Mouse (Mus musculus): Measurements from ENCODE around the gene Fcrl5. TPM values are rescaled to one million over a fixed set of nuclear protein-coding genes. Genes with fewer than 3 reads are reported as not detected.
"Not testable (repeated sequence)": the region's sequence is repeated elsewhere in the genome, so short reads cannot be mapped to it uniquely, and the experiment has no call there.

The Fcrl5 gene
- total RNA-seq, 2 experiments from 2014 or later = not detected

- H3K4me3 ChIP-seq = no peak overlapping the region
- no peak for DNase-seq
- intact Hi-C loops (cut with DNase I) = no loop called here
- no peak for TF ChIP-seq CTCF (IDR thresholded peaks at IDR 0.05)
- H3K27ac ChIP-seq = no peak overlapping the region
Measured at GRCm38 (mm10) chr3:87467011-87467410, 31.4 kb downstream of the Fcrl5 start.

DNA sequence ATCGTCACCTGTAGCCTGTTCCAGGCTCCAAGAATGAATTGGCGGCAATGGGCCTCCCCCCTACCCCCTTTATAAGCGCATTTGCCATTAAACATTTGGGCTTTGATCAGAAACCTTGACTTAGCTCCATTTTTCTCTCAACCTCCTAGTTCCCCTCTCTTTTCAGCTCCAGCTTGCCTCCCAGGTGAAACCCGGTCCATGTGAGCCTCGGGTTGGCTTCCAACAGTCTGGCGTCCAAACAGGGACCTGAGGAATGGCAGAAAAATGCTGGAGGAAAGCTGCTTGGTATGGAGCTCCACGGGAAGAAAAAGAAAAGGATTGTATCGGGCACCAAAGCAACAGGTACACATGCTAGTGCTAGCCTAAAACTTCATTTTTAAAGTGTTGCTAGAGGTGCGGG is 31.8 kb downstream of the Fcrl5 start:
- TF ChIP-seq CTCF (IDR thresholded peaks at IDR 0.05) = no peak
- DNase-seq = no peak
- H3K27ac ChIP-seq = no peak overlapping the region
- H3K4me3 ChIP-seq = no peak overlapping the region
- intact Hi-C loops (cut with DNase I) = no loop called here

DNA sequence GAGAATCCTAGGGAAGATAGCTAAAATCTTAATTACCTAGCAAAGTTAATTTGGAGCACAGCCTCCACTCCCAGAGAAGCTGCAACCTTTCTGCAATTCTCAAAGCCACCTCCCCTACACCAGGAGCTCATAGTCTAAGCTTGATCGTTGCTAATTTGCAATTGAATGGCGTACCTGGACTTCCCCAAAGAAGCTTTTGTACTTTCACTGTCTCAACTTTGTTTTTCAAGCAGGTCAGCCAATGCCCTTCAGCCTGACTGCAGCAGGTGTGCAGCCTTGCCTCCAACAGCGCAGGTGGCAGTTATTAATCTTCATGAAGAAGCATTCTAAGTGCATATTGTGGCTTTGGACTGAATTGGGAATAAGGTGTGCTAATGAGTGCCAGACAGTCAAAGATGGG is 42.4 kb downstream of the Fcrl5 start:
- DNase-seq; intact Hi-C loops (cut with DNase I); H3K27ac ChIP-seq; H3K4me3 ChIP-seq: not testable (repeated sequence)

DNA sequence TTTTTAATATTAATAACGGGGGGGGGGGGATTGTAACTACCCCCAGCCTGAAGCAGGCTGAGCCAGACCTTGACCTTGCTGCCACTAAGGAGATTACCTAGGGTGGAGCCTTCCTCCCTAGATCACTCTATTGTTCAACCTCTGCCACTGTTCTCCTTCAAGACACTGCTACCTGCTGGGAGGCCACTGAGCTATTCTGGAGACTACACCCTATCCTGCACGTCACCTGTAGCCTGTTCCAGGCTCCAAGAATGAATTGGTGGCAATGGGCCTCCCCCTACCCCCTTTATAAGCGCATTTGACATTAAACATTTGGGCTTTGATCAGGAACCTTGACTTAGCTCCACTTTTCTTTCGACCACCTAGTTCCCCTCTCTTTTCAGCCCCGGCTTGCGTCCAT is 43.0 kb downstream of the Fcrl5 start:
- intact Hi-C loops (cut with DNase I); H3K4me3 ChIP-seq; H3K27ac ChIP-seq; DNase-seq: not testable (repeated sequence)

- H3K27ac ChIP-seq; DNase-seq; H3K4me3 ChIP-seq; intact Hi-C loops (cut with DNase I): not testable (repeated sequence)
Measured at GRCm38 (mm10) chr3:87479230-87479629, 43.7 kb downstream of the Fcrl5 start.

DNA sequence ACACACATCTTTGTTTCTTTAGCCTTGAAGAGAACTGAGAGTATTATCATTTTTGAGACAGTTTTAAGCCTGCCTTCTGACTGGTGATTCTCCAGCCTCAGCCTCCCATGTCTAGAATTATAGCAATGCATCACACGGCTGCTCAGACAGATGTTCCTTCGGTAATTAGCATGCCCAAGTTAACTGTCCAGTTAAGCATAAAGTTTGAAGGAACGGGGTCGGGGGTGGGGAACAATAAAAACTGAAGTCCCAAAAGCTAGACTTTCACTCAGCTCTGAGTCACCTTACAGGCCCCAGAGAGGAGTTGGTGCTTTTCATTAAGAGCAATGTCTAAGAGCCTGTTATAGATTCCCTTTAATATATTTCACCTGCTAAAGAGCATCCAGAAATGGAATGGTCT is 51.8 kb downstream of the Fcrl5 start:
- intact Hi-C loops (cut with DNase I) = no loop called here
- TF ChIP-seq CTCF (IDR thresholded peaks at IDR 0.05) = no peak
- H3K27ac ChIP-seq = no peak overlapping the region

DNA sequence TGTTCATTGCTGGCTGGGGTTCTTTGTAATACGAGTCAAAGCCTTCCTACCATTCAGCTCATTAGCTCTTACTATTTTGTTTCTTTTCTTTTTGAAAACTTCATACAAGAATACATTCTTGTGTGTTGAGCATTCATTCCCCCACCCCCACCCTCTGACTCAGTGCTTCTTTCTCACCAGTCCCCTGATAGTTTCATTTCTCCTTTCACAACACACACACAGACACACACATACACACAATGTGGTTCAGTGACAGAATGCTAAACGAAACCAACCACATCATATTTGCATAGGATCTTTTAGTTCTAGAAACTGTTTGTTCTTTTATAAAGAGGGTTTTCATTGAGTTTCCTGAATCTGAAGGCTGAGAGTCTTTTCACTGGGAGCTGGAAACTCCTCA is 52.3 kb downstream of the Fcrl5 start:
- no peak for DNase-seq
- no peak for TF ChIP-seq CTCF (IDR thresholded peaks at IDR 0.05)
- intact Hi-C loops (cut with DNase I) = no loop called here
- Histone ChIP-seq H3K27ac (no peak overlapping the region), H3K4me3 (no peak overlapping the region)

More for the DNA sequence above, 51.8 kb downstream of the Fcrl5 start:
- no peak overlapping the region for H3K4me3 ChIP-seq
- no peak for DNase-seq

DNA sequence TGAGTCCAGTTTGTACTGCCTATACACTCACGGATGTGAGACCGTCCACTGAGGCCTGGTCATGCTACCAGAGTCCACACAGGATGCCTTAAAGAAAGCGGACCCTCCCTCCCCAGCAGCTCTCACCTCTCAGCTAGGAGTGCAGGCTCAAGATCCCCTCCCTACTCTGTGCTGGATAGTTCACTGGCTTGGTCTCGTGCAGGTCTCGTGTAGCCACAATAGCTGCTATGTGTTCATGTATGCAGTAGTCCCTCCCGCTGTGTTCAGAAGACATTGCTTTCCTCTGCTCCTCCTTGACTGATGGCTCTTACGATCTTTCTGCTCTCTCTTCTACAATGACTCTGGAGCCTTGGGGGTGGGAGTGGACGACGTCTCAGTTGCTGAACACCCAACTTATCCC is 62.7 kb downstream of the Fcrl5 start:
- intact Hi-C loops (cut with DNase I) = loop anchor here (5.0 kb wide), 2 partner anchors 256 to 466 kb away; no protein-coding TSS in a partner anchor

GRCm38 (mm10) chr3:87499072-87499471 is 63.5 kb downstream of the Fcrl5 start:
- intact Hi-C loops (cut with DNase I) = loop anchor here (1.0 to 5.0 kb wide), 3 partner anchors 88 to 467 kb away; no protein-coding TSS in a partner anchor
- peak; percentile 70 for DNase-seq
- Histone ChIP-seq H3K27ac (no peak overlapping the region), H3K4me3 (no peak overlapping the region)
- peak; percentile 97 for TF ChIP-seq CTCF (IDR thresholded peaks at IDR 0.05)

More for the DNA sequence above, 62.7 kb downstream of the Fcrl5 start:
- DNase-seq = no peak
- TF ChIP-seq CTCF (IDR thresholded peaks at IDR 0.05) = no peak
- Histone ChIP-seq H3K4me3 (no peak overlapping the region), H3K27ac (no peak overlapping the region)

DNA sequence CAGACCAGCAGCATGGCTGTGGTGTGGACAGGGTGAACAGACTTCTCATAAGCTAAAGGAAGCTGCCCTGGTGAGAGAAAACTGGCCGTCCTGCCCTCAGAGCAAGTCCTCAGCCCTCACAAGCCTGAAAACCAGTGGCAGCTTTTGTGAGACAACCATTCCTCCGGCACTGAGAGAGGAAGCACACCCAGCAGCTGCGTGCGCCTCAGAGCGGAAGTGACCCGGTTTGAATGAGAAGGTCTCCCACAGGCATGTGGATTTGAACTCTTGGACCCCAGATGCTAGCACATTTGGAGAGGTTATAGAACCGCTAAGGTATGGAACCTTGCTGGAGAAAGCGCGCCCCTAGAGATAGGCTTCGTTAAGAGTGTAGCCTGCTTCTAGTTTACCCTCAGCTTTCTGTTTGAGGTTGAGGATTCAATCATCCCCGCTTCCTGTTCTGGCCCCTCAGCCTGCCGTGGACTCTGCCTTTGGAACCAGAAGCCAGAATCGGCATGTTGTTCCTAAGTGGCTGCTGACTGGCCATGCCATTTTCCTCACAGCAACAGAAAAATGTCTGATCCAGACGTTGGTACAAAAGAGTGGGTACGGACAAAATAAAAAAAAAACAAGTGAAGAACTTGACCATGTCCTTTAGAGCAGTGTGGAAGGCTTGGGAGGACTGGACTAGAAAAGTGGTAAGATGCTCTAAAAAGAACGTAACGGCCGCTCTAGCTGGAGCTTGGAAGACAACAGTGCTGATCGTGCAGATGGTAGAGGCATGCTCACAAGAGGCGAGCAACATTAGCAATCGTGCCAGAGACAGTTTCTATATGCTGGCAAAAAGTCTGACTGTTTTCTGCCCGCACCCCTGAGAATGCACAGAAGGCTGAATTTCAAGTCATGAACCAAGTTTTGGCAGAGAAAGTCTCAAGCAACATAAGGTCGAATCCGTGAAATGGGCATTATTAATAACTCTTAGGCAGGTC is 64.8 kb downstream of the Fcrl5 start:
- intact Hi-C loops (cut with DNase I) = loop anchor here (5.0 kb wide), 1 partner anchor 178 kb away; no protein-coding TSS in a partner anchor
- Histone ChIP-seq H3K4me3 (no peak overlapping the region), H3K27ac (no peak overlapping the region)
- TF ChIP-seq CTCF (IDR thresholded peaks at IDR 0.05) = no peak
- DNase-seq = no peak

GRCm38 (mm10) chr3:87501151-87501550 is 65.6 kb downstream of the Fcrl5 start:
- intact Hi-C loops (cut with DNase I) = loop anchor here (5.0 kb wide), 1 partner anchor 179 kb away; no protein-coding TSS in a partner anchor
- H3K27ac ChIP-seq = no peak overlapping the region
- H3K4me3 ChIP-seq = no peak overlapping the region
- DNase-seq = no peak
- no peak for TF ChIP-seq CTCF (IDR thresholded peaks at IDR 0.05)

- intact Hi-C loops (cut with DNase I) = loop anchor here (5.0 kb wide), 1 partner anchor 180 kb away; no protein-coding TSS in a partner anchor
- H3K4me3 ChIP-seq = no peak overlapping the region
- TF ChIP-seq CTCF (IDR thresholded peaks at IDR 0.05) = no peak
- no peak for DNase-seq
- no peak overlapping the region for H3K27ac ChIP-seq
Measured at GRCm38 (mm10) chr3:87502771-87503170, 67.2 kb downstream of the Fcrl5 start.

- Histone ChIP-seq H3K4me3 (no peak overlapping the region), H3K27ac (no peak overlapping the region)
- TF ChIP-seq CTCF (IDR thresholded peaks at IDR 0.05) = peak; percentile 76
- peak; percentile 39 for DNase-seq
- intact Hi-C loops (cut with DNase I) = loop anchor here (5.0 kb wide), 1 partner anchor 182 kb away; no protein-coding TSS in a partner anchor
Measured at GRCm38 (mm10) chr3:87504330-87504729, 68.8 kb downstream of the Fcrl5 start.
